Mouse (Mus musculus): Measurements from ENCODE around the gene Adipoq.
"Not testable (repeated sequence)": the region's sequence is repeated elsewhere in the genome, so short reads cannot be mapped to it uniquely, and the experiment has no call there.

Adipoq gene

GRCm38 (mm10) chr16:23146280-23146679, at the start of gene Adipoq:
TSS of gene Adipoq (plus strand) at chr16:23146536.
- DNase-seq (ENCODE audit: low read depth): no peak

GRCm38 (mm10) chr16:23096886-23097285, 49.5 kb upstream of the Adipoq start:
- not testable (repeated sequence) for DNase-seq (ENCODE audit: low read depth)

GRCm38 (mm10) chr16:23097290-23098104, 48.8 kb upstream of the Adipoq start:
- not testable (repeated sequence) for DNase-seq (ENCODE audit: low read depth)

- DNase-seq (ENCODE audit: low read depth): not testable (repeated sequence)
Measured at GRCm38 (mm10) chr16:23098105-23098452, 48.3 kb upstream of the Adipoq start.

- no peak for DNase-seq (ENCODE audit: low read depth)
Measured at GRCm38 (mm10) chr16:23099632-23100031, 46.7 kb upstream of the Adipoq start.

GRCm38 (mm10) chr16:23100099-23100575, 46.2 kb upstream of the Adipoq start:
- no peak for DNase-seq (ENCODE audit: low read depth)

- DNase-seq (ENCODE audit: low read depth): no peak
Measured at GRCm38 (mm10) chr16:23100613-23101012, 45.7 kb upstream of the Adipoq start.

GRCm38 (mm10) chr16:23102340-23103037, 43.8 kb upstream of the Adipoq start:
- DNase-seq (ENCODE audit: low read depth): peak; percentile 75

- DNase-seq (ENCODE audit: low read depth): peak; percentile 46
Measured at GRCm38 (mm10) chr16:23103038-23103745, 43.1 kb upstream of the Adipoq start.

GRCm38 (mm10) chr16:23103841-23104240, 42.5 kb upstream of the Adipoq start:
- DNase-seq (ENCODE audit: low read depth): peak; percentile 52

- DNase-seq (ENCODE audit: low read depth): peak; percentile 47
Measured at GRCm38 (mm10) chr16:23106121-23106520, 40.2 kb upstream of the Adipoq start.

- peak; percentile 96 for DNase-seq (ENCODE audit: low read depth)
Measured at GRCm38 (mm10) chr16:23107231-23107942, 38.9 kb upstream of the Adipoq start, which contains the start of gene Eif4a2. TSS of gene Eif4a2 (plus strand) at chr16:23107444.

GRCm38 (mm10) chr16:23107946-23108759, 38.2 kb upstream of the Adipoq start:
- DNase-seq (ENCODE audit: low read depth): peak; percentile 87

- DNase-seq (ENCODE audit: low read depth): no peak
Measured at GRCm38 (mm10) chr16:23108943-23109342, 37.4 kb upstream of the Adipoq start.

- DNase-seq (ENCODE audit: low read depth): peak; percentile 37
Measured at GRCm38 (mm10) chr16:23109350-23110280, 36.7 kb upstream of the Adipoq start.

GRCm38 (mm10) chr16:23112348-23112747, 34.0 kb upstream of the Adipoq start:
- no peak for DNase-seq (ENCODE audit: low read depth)

- peak; percentile 34 for DNase-seq (ENCODE audit: low read depth)
Measured at GRCm38 (mm10) chr16:23112861-23113435, 33.4 kb upstream of the Adipoq start.

GRCm38 (mm10) chr16:23113903-23114302, 32.4 kb upstream of the Adipoq start:
- no peak for DNase-seq (ENCODE audit: low read depth)

All from induced T-regulatory cell, adult 2 months (primary cell).